In genomic region chr3:96541328-96542078, GRCm38 (mm10) we compare ENCODE assay signal across 11 mouse cellular contexts. TPM values are rescaled to one million over a fixed set of nuclear protein-coding genes. Genes with fewer than 3 reads are reported as not detected.
A peak's percentile ranks its signal among the peaks of the same experiment; 100 is the strongest.
DNase-seq lines count a peak whose midpoint lies in the region; ATAC-seq and TF ChIP-seq lines count a peak whose summit lies in the region.
"Had no signal": no experiment of that assay in that cellular context is flagged by ENCODE, and none has a peak within 500 bp of the region (broad histone marks: within the 10 kb centered on the region; RNA-seq: fewer than 3 reads in every experiment).

No protein-coding gene starts in this region.

- no peak for ATAC-seq in embryonic facial prominence, embryonic 13.5 days (ENCODE audit: insufficient number of reproducible peaks, insufficient read depth, low FRiP score, low TSS enrichment, low read depth)
- peak; percentile 48; the same call in 1 of the 2 replicates for ATAC-seq in midbrain, embryonic 16.5 days

- H3K4me3 ChIP-seq in left cerebral cortex, adult 2 months = no peak overlapping the region
- no peak overlapping the region for H3K4me3 ChIP-seq in embryonic facial prominence, embryonic 13.5 days
- no peak overlapping the region for H3K4me3 ChIP-seq in midbrain, embryonic 16.5 days (ENCODE audit: low read depth, low read length)
- H3K4me3 ChIP-seq: megakaryocyte, embryonic 14.5 days had no signal

- 19% methylated on average over 14 of the region's 14 CpGs for WGBS in embryonic facial prominence, embryonic 13.5 days
- 18% methylated on average over 14 of the region's 14 CpGs for WGBS in midbrain, embryonic 16.5 days

- peak overlapping the region; percentile 51; the same call in 1 of the 2 replicates for H3K9ac ChIP-seq in embryonic facial prominence, embryonic 13.5 days
- H3K9ac ChIP-seq in midbrain, embryonic 16.5 days (ENCODE audit: low read depth, low read length) = 0 out of 2 replicates have a peak overlapping the region, but pooled peaks have one; percentile 30

- H3K9me3 ChIP-seq in embryonic facial prominence, embryonic 13.5 days = no peaks in the 10 kb centered on the region
- H3K9me3 ChIP-seq in midbrain, embryonic 16.5 days (replicated peaks; ENCODE audit: control insufficient read depth, low read length, poor library complexity, severe bottlenecking) = no peaks in the 10 kb centered on the region

- H3K36me3 ChIP-seq in embryonic facial prominence, embryonic 13.5 days = no peaks in the 10 kb centered on the region
- H3K36me3 ChIP-seq in midbrain, embryonic 16.5 days (ENCODE audit: control insufficient read depth, insufficient read depth, low read length) = no peaks in the 10 kb centered on the region

- H3K27me3 ChIP-seq in embryonic facial prominence, embryonic 13.5 days = peaks cover 6% of the 10 kb centered on the region
- no peaks in the 10 kb centered on the region for H3K27me3 ChIP-seq in midbrain, embryonic 16.5 days (ENCODE audit: control insufficient read depth, insufficient read depth, low read depth, low read length)

- intact Hi-C loops in left cerebral cortex, adult 2 months (cut with DNase I) = no loop called here

- DNase-seq in left cerebral cortex, adult 2 months (ENCODE audit: extremely low spot score in 1 of 2, low spot score in 2 of 2) = no peak
- DNase-seq in left cerebral cortex, adult 8-10 months (ENCODE audit: low spot score in 2 of 2) = no peak
- peak; percentile 58 for DNase-seq in R1 (ENCODE audit: low read depth, low spot score)
- DNase-seq in thymus, postnatal 4 days = no peak
- DNase-seq in urinary bladder, postnatal 36 days (ENCODE audit: low spot score in 2 of 2) = no peak
- no peak for DNase-seq in left cerebral cortex, adult 11 months (ENCODE audit: low spot score)

- peak; percentile 57 for TF ChIP-seq CTCF in left cerebral cortex, adult 2 months (IDR thresholded peaks at IDR 0.05)

- no peak overlapping the region for H3K27ac ChIP-seq in left cerebral cortex, adult 2 months
- no peak overlapping the region for H3K27ac ChIP-seq in embryonic facial prominence, embryonic 13.5 days
- H3K27ac ChIP-seq in midbrain, embryonic 16.5 days (ENCODE audit: low read length) = no peak overlapping the region

- no peak overlapping the region for H3K4me2 ChIP-seq in embryonic facial prominence, embryonic 13.5 days
- H3K4me2 ChIP-seq in midbrain, embryonic 16.5 days (ENCODE audit: low read length) = no peak overlapping the region

- H3K4me1 ChIP-seq in embryonic facial prominence, embryonic 13.5 days = 0 out of 2 replicates have a peak, but pooled peaks cover 4% of the 10 kb centered on the region
- no peaks in the 10 kb centered on the region for H3K4me1 ChIP-seq in midbrain, embryonic 16.5 days (ENCODE audit: control insufficient read depth, insufficient read depth, low read length)
- H3K4me1 ChIP-seq: megakaryocyte, embryonic 14.5 days had no signal

RNA-seq across cellular contexts. Expression of gene Txnip, which starts 16.3 kb away (rescaled TPM):
- 10 to 100 TPM; 22.4 to 28.2 TPM for total RNA-seq in left cerebral cortex, adult 2 months (2021)
- total RNA-seq in left cerebral cortex, adult 8-10 months (2022) = 10 to 100 TPM; 21.7 to 37.3 (median 26.8) TPM
- polyA plus RNA-seq in embryonic facial prominence, embryonic 13.5 days (2015; fragmentation: Nextera tagmentation; extraction: Ambion mirVana) = 113 and 137 TPM in 2 replicates
- 41.5 and 43.5 TPM in 2 replicates for polyA plus RNA-seq in midbrain, embryonic 16.5 days (2015; fragmentation: Nextera tagmentation; extraction: Ambion mirVana)

RNA-seq across cellular contexts. Expression of gene Hfe2, which starts 16.5 kb away (rescaled TPM):
- 1 to 10 TPM; 1.7 to 1.8 TPM for total RNA-seq in left cerebral cortex, adult 2 months (2021)
- 1 to 10 TPM; 1.4 to 2.0 (median 1.7) TPM for total RNA-seq in left cerebral cortex, adult 8-10 months (2022)
- 1.5 and 1.9 TPM in 2 replicates for polyA plus RNA-seq in embryonic facial prominence, embryonic 13.5 days (2015; fragmentation: Nextera tagmentation; extraction: Ambion mirVana)
- 1.8 and 2.4 TPM in 2 replicates for polyA plus RNA-seq in midbrain, embryonic 16.5 days (2015; fragmentation: Nextera tagmentation; extraction: Ambion mirVana)

RNA-seq across cellular contexts. Expression of gene Gm16253, which starts 35.3 kb away (rescaled TPM):
- not detected for total RNA-seq in left cerebral cortex, adult 2 months (2021)
- total RNA-seq in left cerebral cortex, adult 8-10 months (2022) = not detected
- 1.3 and 1.5 TPM in 2 replicates for polyA plus RNA-seq in embryonic facial prominence, embryonic 13.5 days (2015; fragmentation: Nextera tagmentation; extraction: Ambion mirVana)
- 1.6 and 1.8 TPM in 2 replicates for polyA plus RNA-seq in midbrain, embryonic 16.5 days (2015; fragmentation: Nextera tagmentation; extraction: Ambion mirVana)
- total RNA-seq: layer of hippocampus, adult 8-10 months had no signal
- polyA plus RNA-seq: frontal cortex, adult 2 months had no signal

RNA-seq across cellular contexts. Expression of gene Polr3gl, which starts 52.5 kb away (rescaled TPM):
- 10 to 100 TPM; 26.6 to 28.1 TPM for total RNA-seq in left cerebral cortex, adult 2 months (2021)
- total RNA-seq in left cerebral cortex, adult 8-10 months (2022) = 10 to 100 TPM; 22.8 to 26.6 (median 24.3) TPM
- polyA plus RNA-seq in embryonic facial prominence, embryonic 13.5 days (2015; fragmentation: Nextera tagmentation; extraction: Ambion mirVana) = 53.7 and 56.7 TPM in 2 replicates
- polyA plus RNA-seq in midbrain, embryonic 16.5 days (2015; fragmentation: Nextera tagmentation; extraction: Ambion mirVana) = 36.7 and 38.8 TPM in 2 replicates

RNA-seq across cellular contexts. Expression of gene Ankrd34a, which starts 54.9 kb away (rescaled TPM):
- 10 to 100 TPM; 66.8 to 70.3 TPM for total RNA-seq in left cerebral cortex, adult 2 months (2021)
- total RNA-seq in left cerebral cortex, adult 8-10 months (2022) = 10 to 100 TPM; 60.4 to 65.0 (median 61.0) TPM
- polyA plus RNA-seq in embryonic facial prominence, embryonic 13.5 days (2015; fragmentation: Nextera tagmentation; extraction: Ambion mirVana) = 3.1 and 3.2 TPM in 2 replicates
- 16.4 and 20.6 TPM in 2 replicates for polyA plus RNA-seq in midbrain, embryonic 16.5 days (2015; fragmentation: Nextera tagmentation; extraction: Ambion mirVana)
